Mouse (Mus musculus) NIH3T3 (cell line): ENCODE measurements at regions not wholly inside any gene's neighbourhood (a gene's known extent, or its start where the extent isn't known, plus 50 kb on each side); places are given as distances from the start of the nearest gene placed in this dataset.
"Not testable (repeated sequence)": the region's sequence is repeated elsewhere in the genome, so short reads cannot be mapped to it uniquely, and the experiment has no call there.

ENCODE experiments used
- DNase-seq: peaks from one replicate; pipeline ENCODE4 v3.0.0-alpha.2; 2012; ENCODE audit warnings: low read depth

GRCm38 (mm10) chr9:82484341-82484740, 345.0 kb upstream of the Irak1bp1 start:
- DNase-seq, result no peak

GRCm38 (mm10) chr9:82493440-82493839, 335.9 kb upstream of the Irak1bp1 start:
- no peak for DNase-seq

- DNase-seq, result no peak
These were observed 319.3 kb upstream of the Irak1bp1 start for GRCm38 (mm10) chr9:82510014-82510413.

GRCm38 (mm10) chr9:82518993-82519392, 310.3 kb upstream of the Irak1bp1 start:
- DNase-seq, result no peak

- no peak for DNase-seq
These were observed 301.4 kb upstream of the Irak1bp1 start for GRCm38 (mm10) chr9:82527867-82528385.

- no peak for DNase-seq
These were observed 276.6 kb upstream of the Irak1bp1 start for GRCm38 (mm10) chr9:82552726-82553125.

GRCm38 (mm10) chr9:82553213-82553612, 276.1 kb upstream of the Irak1bp1 start:
- no peak for DNase-seq

GRCm38 (mm10) chr9:82562551-82563465, 266.5 kb upstream of the Irak1bp1 start:
- no peak for DNase-seq

GRCm38 (mm10) chr9:82581373-82582018, 247.8 kb upstream of the Irak1bp1 start:
- no peak for DNase-seq

GRCm38 (mm10) chr9:82609111-82609510, 220.2 kb upstream of the Irak1bp1 start:
- DNase-seq, result no peak

- DNase-seq, result no peak
These were observed 219.4 kb upstream of the Irak1bp1 start for GRCm38 (mm10) chr9:82609946-82610345.

GRCm38 (mm10) chr9:82612526-82612925, 216.8 kb upstream of the Irak1bp1 start:
- DNase-seq, result no peak

- DNase-seq, result no peak
These were observed 196.9 kb upstream of the Irak1bp1 start for GRCm38 (mm10) chr9:82632411-82632810.

GRCm38 (mm10) chr9:82640277-82640676, 189.1 kb upstream of the Irak1bp1 start:
- DNase-seq, result no peak

GRCm38 (mm10) chr9:82643900-82644299, 185.4 kb upstream of the Irak1bp1 start:
- DNase-seq, result peak; percentile 38

GRCm38 (mm10) chr9:82655511-82655910, 173.8 kb upstream of the Irak1bp1 start:
- not testable (repeated sequence) for DNase-seq

- DNase-seq, result no peak
These were observed 147.1 kb upstream of the Irak1bp1 start for GRCm38 (mm10) chr9:82682196-82682595.

- no peak for DNase-seq
These were observed 119.8 kb upstream of the Irak1bp1 start for GRCm38 (mm10) chr9:82709411-82709983.

GRCm38 (mm10) chr9:82709991-82710593, 119.2 kb upstream of the Irak1bp1 start:
- DNase-seq, result peak; percentile 2

- DNase-seq, result no peak
These were observed 118.3 kb upstream of the Irak1bp1 start for GRCm38 (mm10) chr9:82710945-82711516.

- DNase-seq, result no peak
These were observed 116.3 kb upstream of the Irak1bp1 start for GRCm38 (mm10) chr9:82712769-82713733.
